Mouse (Mus musculus) skeletal muscle tissue, adult 2 months (tissue): ENCODE measurements around the gene Shld2.
A peak's percentile ranks its signal among the peaks of the same experiment; 100 is the strongest.

ENCODE experiments used
- DNase-seq: peaks from one replicate; pipeline ENCODE4 v3.0.0-alpha.2; 2012; ENCODE audit warnings: low read depth, low spot score

Shld2 gene

GRCm38 (mm10) chr14:34310234-34310965 lies at the start of gene Shld2, which contains the start of gene Glud1:
Gene Shld2 (minus strand): TSS chr14:34310493.
Gene Glud1 (plus strand): TSS chr14:34310727.
- DNase-seq: peak; percentile 98

- no peak for DNase-seq
Observed at GRCm38 (mm10) chr14:34359676-34360244, 49.5 kb upstream of the Shld2 start.

GRCm38 (mm10) chr14:34357671-34358455 lies 47.6 kb upstream of the Shld2 start:
- no peak for DNase-seq

GRCm38 (mm10) chr14:34355301-34355700 lies 45.0 kb upstream of the Shld2 start, which contains the start of gene Fam25c:
Gene Fam25c (minus strand): TSS chr14:34355433.
- no peak for DNase-seq

- no peak for DNase-seq
Observed at GRCm38 (mm10) chr14:34354456-34354855, 44.2 kb upstream of the Shld2 start.

GRCm38 (mm10) chr14:34353326-34353725 lies 43.0 kb upstream of the Shld2 start:
- no peak for DNase-seq

- DNase-seq: no peak
Observed at GRCm38 (mm10) chr14:34352523-34352922, 42.2 kb upstream of the Shld2 start.

GRCm38 (mm10) chr14:34351660-34352059 lies 41.4 kb upstream of the Shld2 start:
- DNase-seq: no peak

- no peak for DNase-seq
Observed at GRCm38 (mm10) chr14:34349007-34349406, 38.7 kb upstream of the Shld2 start.

- DNase-seq: no peak
Observed at GRCm38 (mm10) chr14:34348301-34348700, 38.0 kb upstream of the Shld2 start.

- no peak for DNase-seq
Observed at GRCm38 (mm10) chr14:34347084-34347483, 36.8 kb upstream of the Shld2 start.

GRCm38 (mm10) chr14:34345771-34346566 lies 35.7 kb upstream of the Shld2 start:
- no peak for DNase-seq

GRCm38 (mm10) chr14:34344361-34344760 lies 34.1 kb upstream of the Shld2 start:
- DNase-seq: no peak

GRCm38 (mm10) chr14:34343078-34343477 lies 32.8 kb upstream of the Shld2 start:
- no peak for DNase-seq

GRCm38 (mm10) chr14:34341993-34342392 lies 31.7 kb upstream of the Shld2 start:
- DNase-seq: no peak

GRCm38 (mm10) chr14:34339446-34339845 lies 29.2 kb upstream of the Shld2 start:
- DNase-seq: no peak

GRCm38 (mm10) chr14:34332476-34332875 lies 22.2 kb upstream of the Shld2 start:
- no peak for DNase-seq

- DNase-seq: no peak
Observed at GRCm38 (mm10) chr14:34331886-34332285, 21.6 kb upstream of the Shld2 start.

- no peak for DNase-seq
Observed at GRCm38 (mm10) chr14:34330657-34331158, 20.4 kb upstream of the Shld2 start.

GRCm38 (mm10) chr14:34327618-34328017 lies 17.3 kb upstream of the Shld2 start:
- DNase-seq: no peak

GRCm38 (mm10) chr14:34326606-34327005 lies 16.3 kb upstream of the Shld2 start:
- no peak for DNase-seq
